Mouse (Mus musculus): ENCODE results near the gene Tmem232.
"Not testable (repeated sequence)": the region's sequence is repeated elsewhere in the genome, so short reads cannot be mapped to it uniquely, and the experiment has no call there.

Tmem232 gene

GRCm38 (mm10) chr17:65527529-65527928 is 13.1 kb downstream of the Tmem232 start:
- DNase-seq, result no peak

- DNase-seq, result no peak
Observed at GRCm38 (mm10) chr17:65513517-65513916, 27.1 kb downstream of the Tmem232 start.

- no peak for DNase-seq
Observed at GRCm38 (mm10) chr17:65484654-65485053, 55.9 kb downstream of the Tmem232 start.

- DNase-seq, result no peak
Observed at GRCm38 (mm10) chr17:65476747-65477146, 63.8 kb downstream of the Tmem232 start.

GRCm38 (mm10) chr17:65450818-65451217 is 89.8 kb downstream of the Tmem232 start:
- no peak for DNase-seq

GRCm38 (mm10) chr17:65437906-65438305 is 102.7 kb downstream of the Tmem232 start:
- DNase-seq, result not testable (repeated sequence)

- DNase-seq, result no peak
Observed at GRCm38 (mm10) chr17:65419124-65419523, 121.5 kb downstream of the Tmem232 start.

GRCm38 (mm10) chr17:65405309-65405708 is 135.3 kb downstream of the Tmem232 start:
- DNase-seq, result no peak

- DNase-seq, result peak; percentile 10 to 19
Observed at GRCm38 (mm10) chr17:65400914-65401313, 139.7 kb downstream of the Tmem232 start.

GRCm38 (mm10) chr17:65384411-65384962 is 156.1 kb downstream of the Tmem232 start:
- no peak for DNase-seq

- DNase-seq, result peak; percentile 17 to 20
Observed at GRCm38 (mm10) chr17:65370034-65370780, 170.4 kb downstream of the Tmem232 start.

GRCm38 (mm10) chr17:65365535-65366254 is 174.9 kb downstream of the Tmem232 start:
- DNase-seq, result peak; percentile 4 to 19

- DNase-seq, result no peak
Observed at GRCm38 (mm10) chr17:65351836-65352235, 188.7 kb downstream of the Tmem232 start.

GRCm38 (mm10) chr17:65340016-65340415 is 200.6 kb downstream of the Tmem232 start:
- DNase-seq, result no peak

- no peak for DNase-seq
Observed at GRCm38 (mm10) chr17:65330759-65331158, 209.8 kb downstream of the Tmem232 start.

- peak; percentile 73 to 81 for DNase-seq
Observed at GRCm38 (mm10) chr17:65325249-65325648, 215.3 kb downstream of the Tmem232 start.

- DNase-seq, result no peak
Observed at GRCm38 (mm10) chr17:65320623-65321022, 220.0 kb downstream of the Tmem232 start.

- DNase-seq, result no peak
Observed at GRCm38 (mm10) chr17:65299946-65300345, 240.6 kb downstream of the Tmem232 start.

GRCm38 (mm10) chr17:65297831-65298230 is 242.8 kb downstream of the Tmem232 start:
- DNase-seq, result no peak

GRCm38 (mm10) chr17:65252160-65252559 is 288.4 kb downstream of the Tmem232 start:
- DNase-seq, result peak; percentile 69 to 70

GRCm38 (mm10) chr17:65250261-65250660 is 290.3 kb downstream of the Tmem232 start:
- DNase-seq, result no peak

- DNase-seq, result peak; percentile 26 to 30
Observed at GRCm38 (mm10) chr17:65243716-65244115, 296.9 kb downstream of the Tmem232 start.

GRCm38 (mm10) chr17:65225347-65225916 is 315.1 kb downstream of the Tmem232 start:
- DNase-seq, result no peak

Data from cerebellum, postnatal 10 days (tissue).